Mouse (Mus musculus) heart, adult 2 months (tissue): ENCODE results near the gene Siglece.

Experiments
- CTCF ChIP-seq: fragments of 200-600 bp; IDR thresholded peaks from 2 replicates; pipeline ENCODE4 v1.8.1; 2022; ENCODE audit warnings: antibody characterized with exemption, mild to moderate bottlenecking, moderate library complexity
- POLR2A ChIP-seq: fragments of 200-500 bp; IDR thresholded peaks from 2 replicates; pipeline ENCODE4 v1.6.1; 2011; ENCODE audit warnings: mild to moderate bottlenecking, low read depth, low read length, control low read depth; ENCODE audit not compliant: insufficient read depth

- peak; percentile 83 for TF ChIP-seq CTCF
- TF ChIP-seq POLR2A = no peak
These were observed 18.6 kb upstream of the Siglece start for GRCm38 (mm10) chr7:43678517-43678916.
